Mouse (Mus musculus) olfactory bulb, adult 2 months (tissue): ENCODE results near the gene Olfr1318. TPM values are rescaled to one million over a fixed set of nuclear protein-coding genes. Genes with fewer than 3 reads are reported as not detected.

Experiments used
- H3K27ac ChIP-seq: fragments of 200-500 bp; 2 replicates; pipeline ENCODE4 v1.5.1; 2012; ENCODE audit warnings: low read depth, low read length; ENCODE audit not compliant: insufficient read depth
- H3K4me1 ChIP-seq: fragments of 200-500 bp; 2 replicates; pipeline ENCODE4 v1.6.1; 2012; ENCODE audit warnings: low read length; ENCODE audit not compliant: control insufficient read depth, insufficient read depth
- H3K4me3 ChIP-seq: fragments of 200-500 bp; 2 replicates; pipeline ENCODE4 v1.5.1; 2012; ENCODE audit warnings: mild to moderate bottlenecking, low read depth, low read length, moderate library complexity; ENCODE audit not compliant: insufficient read depth
- CTCF ChIP-seq: fragments of 200-500 bp; IDR thresholded peaks from 2 replicates; pipeline ENCODE4 v1.5.1; 2012; ENCODE audit warnings: low read depth, mild to moderate bottlenecking, low read length, moderate library complexity; ENCODE audit not compliant: insufficient read depth
- POLR2A ChIP-seq: fragments of 200-500 bp; IDR thresholded peaks from 2 replicates; pipeline ENCODE4 v1.6.1; 2012; ENCODE audit warnings: mild to moderate bottlenecking, low read depth, low read length, moderate library complexity; ENCODE audit not compliant: insufficient read depth
- WGBS: fragments of 180-500 bp; shearing (Covaris S2); methylation state at CpG from one replicate; pipeline ENCODE4 v1.1.7; 2018; 5-methylcytosine and 5-hydroxymethylcytosine counted together
- polyA plus RNA-seq: library from polyadenylated mRNA; stranded (reverse); fragments of >200 nt; gene quantifications from 2 replicates; pipeline ENCODE4 v1.2.4, GENCODE M21; 2012; ENCODE audit warnings: low replicate concordance; ENCODE audit not compliant: missing spikeins, insufficient read depth, insufficient read length

The Olfr1318 gene
- not detected in 2 replicates for polyA plus RNA-seq

- Histone ChIP-seq H3K27ac (no peak within 1 kb of the TSS), H3K4me1 (no peaks in the 10 kb centered on the region), H3K4me3 (no peak within 1 kb of the TSS)
- TF ChIP-seq CTCF: no peak
- no peak for TF ChIP-seq POLR2A
These were observed at the start of gene Olfr1318 for GRCm38 (mm10) chr2:112153898-112154297. Gene Olfr1318, plus strand, starts transcription at chr2:112154198.

- no peak within 1 kb of the TSS for H3K27ac ChIP-seq
- H3K4me1 ChIP-seq: no peaks in the 10 kb centered on the region
- WGBS: 82% methylated on average over 1 of the region's 1 CpGs
- no peak within 1 kb of the TSS for H3K4me3 ChIP-seq
- no peak for TF ChIP-seq POLR2A
- TF ChIP-seq CTCF: no peak
These were observed 38.7 kb upstream of the Olfr1318 start, which contains the start of gene Olfr1315-ps1 for GRCm38 (mm10) chr2:112115340-112115739. Gene Olfr1315-ps1, minus strand, starts transcription at chr2:112115440.

- WGBS: 87% methylated on average over 2 of the region's 2 CpGs
These were observed 19.1 kb upstream of the Olfr1318 start, which contains the start of gene Olfr1316 for GRCm38 (mm10) chr2:112134877-112135276. Gene Olfr1316, minus strand, starts transcription at chr2:112134977.

GRCm38 (mm10) chr2:112140029-112140428 is 14.0 kb upstream of the Olfr1318 start, which contains the start of gene Olfr1317:
Gene Olfr1317, plus strand, starts transcription at chr2:112140329.
- 69% methylated on average over 2 of the region's 2 CpGs for WGBS
- Histone ChIP-seq H3K27ac (no peak within 1 kb of the TSS), H3K4me1 (no peaks in the 10 kb centered on the region), H3K4me3 (no peak within 1 kb of the TSS)
- TF ChIP-seq CTCF (no peak), POLR2A (no peak)

More at GRCm38 (mm10) chr2:112134877-112135276, 19.1 kb upstream of the Olfr1318 start, which contains the start of gene Olfr1316:
- TF ChIP-seq CTCF: no peak
- TF ChIP-seq POLR2A: no peak
- no peak within 1 kb of the TSS for H3K4me3 ChIP-seq
- H3K4me1 ChIP-seq: no peaks in the 10 kb centered on the region
- no peak within 1 kb of the TSS for H3K27ac ChIP-seq

GRCm38 (mm10) chr2:112196859-112197258 is 42.9 kb downstream of the Olfr1318 start:
- TF ChIP-seq POLR2A: no peak
- no peak for TF ChIP-seq CTCF

GRCm38 (mm10) chr2:112203056-112203455 is 49.1 kb downstream of the Olfr1318 start:
- Histone ChIP-seq H3K27ac (no peak overlapping the region), H3K4me1 (no peaks in the 10 kb centered on the region), H3K4me3 (no peak overlapping the region)
- TF ChIP-seq CTCF: no peak
- no peak for TF ChIP-seq POLR2A
- 44% methylated on average over 6 of the region's 6 CpGs for WGBS

More at GRCm38 (mm10) chr2:112196859-112197258, 42.9 kb downstream of the Olfr1318 start:
- no peak overlapping the region for H3K4me3 ChIP-seq
- H3K27ac ChIP-seq: no peak overlapping the region
- no peaks in the 10 kb centered on the region for H3K4me1 ChIP-seq
- 0% methylated on average over 2 of the region's 2 CpGs for WGBS

Other genes starting within 250 kb of the Olfr1318 start
- not detected in 2 replicates for gene Olfr1306, start 237.9 kb upstream of the Olfr1318 start, polyA plus RNA-seq
- gene Olfr1307, start 204.8 kb upstream of the Olfr1318 start, polyA plus RNA-seq: not detected in 2 replicates
- not detected in 2 replicates for gene Olfr1308, start 189.3 kb upstream of the Olfr1318 start, polyA plus RNA-seq
- not detected in 2 replicates for gene Olfr1309, start 163.9 kb upstream of the Olfr1318 start, polyA plus RNA-seq
- not detected in 2 replicates for gene Olfr1310, start 141.5 kb upstream of the Olfr1318 start, polyA plus RNA-seq
- gene Olfr1311, start 129.8 kb upstream of the Olfr1318 start, polyA plus RNA-seq: not detected in 2 replicates
- not detected in 2 replicates for gene Olfr1312, start 104.0 kb upstream of the Olfr1318 start, polyA plus RNA-seq
- gene Olfr1313, start 76.4 kb upstream of the Olfr1318 start, polyA plus RNA-seq: not detected in 2 replicates
- gene Olfr1314, start 57.4 kb upstream of the Olfr1318 start, polyA plus RNA-seq: not detected in 2 replicates
- not detected in 2 replicates for gene Olfr1315-ps1, start 38.8 kb upstream of the Olfr1318 start, polyA plus RNA-seq
- not detected in 2 replicates for gene Olfr1316, start 19.2 kb upstream of the Olfr1318 start, polyA plus RNA-seq
- not detected in 2 replicates for gene Olfr1317, start 13.9 kb upstream of the Olfr1318 start, polyA plus RNA-seq
- not detected in 2 replicates for gene Lpcat4, start 85.3 kb downstream of the Olfr1318 start, polyA plus RNA-seq
- not detected in 2 replicates for gene Nutm1, start 105.1 kb downstream of the Olfr1318 start, polyA plus RNA-seq
- not detected in 2 replicates for gene Nop10, start 107.7 kb downstream of the Olfr1318 start, polyA plus RNA-seq
- gene Slc12a6, start 111.6 kb downstream of the Olfr1318 start, polyA plus RNA-seq: 90.3 and 136 TPM in 2 replicates
- not detected in 2 replicates for gene Gm21985, start 112.1 kb downstream of the Olfr1318 start, polyA plus RNA-seq
- gene Emc4, start 213.8 kb downstream of the Olfr1318 start, polyA plus RNA-seq: not detected in 2 replicates
- gene Katnbl1, start 225.0 kb downstream of the Olfr1318 start, polyA plus RNA-seq: not detected in 2 replicates